Mouse (Mus musculus): ENCODE data around the gene Arhgap15.

The Arhgap15 gene

GRCm38 (mm10) chr2:43931687-43932086 is 183.1 kb downstream of the Arhgap15 start:
- DNase-seq (ENCODE audit: low spot score in 2 of 2), result no peak

- DNase-seq (ENCODE audit: low spot score in 2 of 2), result no peak
These were observed 190.6 kb downstream of the Arhgap15 start for GRCm38 (mm10) chr2:43939196-43939595.

DNA sequence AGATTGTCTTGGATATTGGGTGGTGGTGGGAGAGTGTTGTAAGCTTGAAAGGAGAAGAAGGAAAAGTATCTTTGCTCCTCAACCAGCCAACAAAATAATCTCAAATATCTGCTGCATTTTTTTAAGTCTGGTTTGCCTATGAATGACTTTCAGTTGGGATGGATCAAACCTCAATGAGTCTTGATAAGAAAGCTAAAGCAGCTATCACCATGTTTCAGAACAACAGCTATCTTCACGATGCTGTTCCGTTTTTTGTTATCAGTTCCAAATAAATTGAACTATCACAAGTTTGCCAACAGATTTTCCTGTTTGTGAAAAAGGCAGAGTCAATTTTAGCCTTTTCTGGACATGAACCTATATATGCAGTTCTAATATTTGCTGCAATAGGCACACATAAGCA is 197.1 kb downstream of the Arhgap15 start:
- no peak for DNase-seq (ENCODE audit: low spot score in 2 of 2)

GRCm38 (mm10) chr2:43949775-43950492 is 201.3 kb downstream of the Arhgap15 start:
- DNase-seq (ENCODE audit: low spot score in 2 of 2), result no peak

- DNase-seq (ENCODE audit: low spot score in 2 of 2), result no peak
These were observed 202.1 kb downstream of the Arhgap15 start for GRCm38 (mm10) chr2:43950741-43951140.

DNA sequence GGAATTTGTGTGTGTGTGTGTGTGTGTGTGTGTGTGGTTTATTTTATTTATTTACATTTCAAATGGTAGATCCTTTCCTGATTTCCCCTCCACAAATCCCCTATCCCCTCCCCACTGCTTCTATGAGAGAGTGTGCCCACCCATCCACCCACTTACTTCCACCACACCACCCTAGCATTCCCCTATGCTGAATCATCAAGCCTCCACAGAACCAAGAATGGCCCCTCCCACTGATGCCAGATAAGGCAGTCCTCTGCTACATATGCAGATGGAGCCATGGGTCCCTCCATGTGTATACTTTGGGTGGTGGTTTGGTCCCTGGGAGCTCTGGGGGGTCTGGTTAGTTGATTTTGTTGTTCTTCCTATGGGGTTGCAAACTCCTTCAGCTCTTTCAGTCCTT is 210.6 kb downstream of the Arhgap15 start:
- no peak for DNase-seq (ENCODE audit: low spot score in 2 of 2)

DNA sequence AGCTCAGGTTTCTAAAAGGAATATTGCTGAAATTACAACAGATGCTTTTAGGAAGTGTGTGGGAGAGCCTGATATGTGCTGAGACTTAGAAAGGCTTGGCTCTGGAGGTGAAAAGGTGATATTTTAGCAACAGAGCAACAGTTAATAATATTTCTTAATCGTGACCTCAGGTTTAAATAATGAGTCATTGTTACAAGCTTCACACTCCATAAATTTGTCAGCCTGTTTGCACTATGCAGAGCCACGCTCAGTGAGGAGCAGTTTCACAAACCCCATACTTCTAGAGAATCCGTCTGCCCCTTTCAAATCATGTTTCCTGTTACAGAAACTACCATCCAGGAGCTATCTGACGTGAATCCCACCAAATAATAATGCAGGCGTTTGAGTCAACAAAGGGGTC is 213.8 kb downstream of the Arhgap15 start:
- no peak for DNase-seq (ENCODE audit: low spot score in 2 of 2)

DNA sequence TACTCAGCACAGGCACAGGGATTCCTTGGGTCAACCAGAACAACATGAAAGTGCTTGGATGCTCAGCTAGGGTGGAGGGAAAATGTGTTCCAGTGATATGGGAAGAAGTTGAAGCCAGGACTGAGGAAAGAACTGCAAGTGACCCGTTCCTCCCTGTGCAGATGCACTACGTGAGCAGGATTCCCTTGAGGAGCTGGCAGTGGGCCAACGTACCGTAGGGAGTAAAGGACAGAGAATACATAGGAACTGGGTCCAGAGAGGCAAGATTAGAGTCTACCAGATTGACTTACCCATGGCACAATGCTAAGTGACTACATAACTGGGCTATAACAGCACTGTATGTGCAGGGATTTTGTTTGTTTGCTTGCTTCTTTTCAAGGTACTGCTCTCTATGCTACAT is 220.0 kb downstream of the Arhgap15 start:
- no peak for DNase-seq (ENCODE audit: low spot score in 2 of 2)

DNA sequence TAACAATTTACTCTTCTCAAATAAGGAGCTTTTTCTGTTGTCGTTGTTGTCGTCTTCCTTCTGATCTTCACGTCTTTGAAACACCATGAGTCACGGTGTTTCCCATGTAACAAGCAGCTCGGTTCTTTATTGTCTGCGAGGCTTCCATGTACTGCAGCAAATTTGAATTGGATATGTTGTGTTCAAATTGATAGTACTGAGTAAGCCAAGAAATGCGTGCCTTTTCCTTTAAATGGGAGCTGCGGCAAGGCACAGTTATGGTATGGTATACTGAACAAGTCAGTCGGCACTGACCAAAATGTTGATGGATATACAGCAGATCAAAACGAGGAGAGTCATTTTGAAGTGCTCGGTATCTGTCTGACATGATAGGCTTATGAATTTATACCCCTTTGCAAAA is 229.1 kb downstream of the Arhgap15 start:
- no peak for DNase-seq (ENCODE audit: low spot score in 2 of 2)

- DNase-seq (ENCODE audit: low spot score in 2 of 2), result no peak
These were observed 229.8 kb downstream of the Arhgap15 start for GRCm38 (mm10) chr2:43978177-43979013.

DNA sequence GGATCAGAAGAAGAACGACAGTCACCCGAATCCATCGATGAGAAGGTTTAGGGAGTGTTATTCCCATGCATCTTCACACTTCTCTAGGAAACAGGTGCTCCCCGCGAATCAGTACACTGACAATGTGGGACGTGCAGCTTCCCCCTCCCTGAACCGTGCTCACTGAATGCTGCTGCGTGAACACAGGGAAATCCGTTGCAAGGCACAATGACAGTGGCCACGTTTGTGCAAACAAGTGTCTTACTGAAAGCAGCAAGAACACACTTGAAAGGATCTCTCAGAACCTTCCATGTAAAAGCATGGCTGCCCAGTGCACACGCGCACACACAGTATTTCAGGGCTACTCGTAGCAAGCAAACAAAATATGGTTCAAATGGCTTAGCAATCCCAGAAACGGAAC is 237.4 kb downstream of the Arhgap15 start:
- DNase-seq (ENCODE audit: low spot score in 2 of 2), result no peak

GRCm38 (mm10) chr2:43987919-43988318 is 239.3 kb downstream of the Arhgap15 start:
- no peak for DNase-seq (ENCODE audit: low spot score in 2 of 2)

DNA sequence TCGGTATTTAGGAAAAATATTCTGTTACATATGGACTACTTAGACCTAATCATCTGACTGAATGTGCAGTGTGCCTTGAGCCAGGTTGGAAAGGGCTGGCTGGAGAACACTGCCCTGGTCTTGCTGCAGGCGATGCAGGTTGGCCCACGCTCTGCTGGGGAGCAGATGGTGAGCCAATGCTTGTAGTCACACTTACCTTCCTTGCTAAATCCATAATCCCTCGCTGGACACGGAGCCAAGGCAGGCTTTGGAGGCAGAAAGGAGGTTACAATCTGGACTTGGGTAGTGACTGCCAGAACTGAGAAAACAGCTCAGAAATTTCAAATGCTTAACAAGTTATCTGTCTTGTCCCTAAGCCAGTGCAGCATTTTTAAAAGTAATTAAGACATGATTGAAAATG is 241.2 kb downstream of the Arhgap15 start:
- peak; percentile 43 to 55 for DNase-seq (ENCODE audit: low spot score in 2 of 2)

DNA sequence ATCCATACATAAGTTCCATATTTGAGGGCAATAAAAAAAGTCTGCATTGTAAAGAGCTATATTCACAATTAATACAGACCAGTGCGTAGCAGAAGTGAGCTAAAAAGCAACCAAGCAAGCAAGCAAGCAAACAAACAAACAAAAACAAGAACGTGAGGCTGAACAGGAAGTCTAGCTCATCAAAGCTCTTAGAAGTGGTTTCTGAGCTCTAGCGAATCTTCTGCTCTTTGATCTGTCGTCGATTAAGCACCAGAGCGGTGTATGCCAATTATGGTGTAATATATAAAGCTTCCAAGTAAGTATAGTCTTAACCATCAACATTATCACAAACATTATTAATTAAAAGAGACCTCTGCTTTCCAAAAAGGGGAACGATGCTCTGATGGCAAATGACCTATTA is 243.9 kb downstream of the Arhgap15 start:
- no peak for DNase-seq (ENCODE audit: low spot score in 2 of 2)

DNA sequence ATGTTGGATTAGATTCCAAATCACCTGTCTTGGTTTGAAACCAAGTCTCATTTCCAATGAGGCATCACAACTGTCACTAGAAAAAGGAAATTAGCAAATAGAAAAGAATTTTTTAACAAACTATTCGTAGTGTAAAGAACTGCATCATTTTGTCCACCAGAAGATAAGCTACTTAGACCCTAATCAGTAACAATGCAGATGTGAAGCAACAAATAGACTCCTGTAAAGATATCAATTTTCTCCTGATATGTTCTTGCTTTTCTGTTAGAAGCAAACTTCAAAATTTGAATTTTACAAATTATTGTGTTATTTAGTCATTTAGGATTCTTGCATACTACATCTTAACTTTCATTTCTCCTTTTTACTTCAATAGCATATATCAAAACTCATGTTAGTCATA is 253.8 kb downstream of the Arhgap15 start:
- DNase-seq (ENCODE audit: low spot score in 2 of 2), result no peak

DNA sequence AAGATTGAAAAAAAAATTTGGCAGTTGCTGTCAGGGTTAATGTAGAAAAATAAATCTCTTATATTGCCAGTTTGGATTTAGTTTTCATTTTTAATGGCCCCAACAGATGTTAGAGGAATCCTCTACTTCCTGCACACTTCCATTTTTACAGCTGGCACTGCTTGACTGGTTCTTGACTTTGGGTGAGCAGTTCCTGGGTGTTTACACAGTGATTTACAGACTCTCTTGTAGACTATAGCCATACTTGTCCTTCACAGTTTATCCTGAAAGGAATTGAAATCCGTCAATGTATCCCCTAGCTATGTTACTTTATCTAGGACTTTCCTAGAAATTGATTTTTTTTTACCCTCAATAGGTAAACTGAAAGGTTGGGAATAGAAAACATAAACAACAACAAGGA is 261.6 kb downstream of the Arhgap15 start:
- no peak for DNase-seq (ENCODE audit: low spot score in 2 of 2)

DNA sequence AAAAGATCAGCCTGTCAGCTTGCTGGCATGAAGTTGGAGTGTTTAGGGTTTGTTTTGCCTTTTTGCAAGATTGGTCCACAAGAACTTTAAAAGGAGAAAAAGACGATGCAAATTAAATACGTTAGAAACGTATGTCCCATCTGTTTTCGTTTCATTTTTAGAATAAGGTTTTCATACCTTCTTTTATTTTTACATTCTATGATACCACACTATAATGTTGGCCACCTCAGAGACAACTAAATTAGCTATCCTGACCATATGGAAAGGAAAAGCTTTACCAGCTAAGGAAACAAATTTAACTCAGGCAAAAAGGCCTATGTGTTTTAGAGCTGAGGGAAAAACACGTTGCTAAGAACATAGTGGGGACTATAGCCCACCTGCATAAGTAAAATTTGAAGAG is 264.8 kb downstream of the Arhgap15 start:
- DNase-seq (ENCODE audit: low spot score in 2 of 2), result no peak

- DNase-seq (ENCODE audit: low spot score in 2 of 2), result no peak
These were observed 268.1 kb downstream of the Arhgap15 start for GRCm38 (mm10) chr2:44016720-44017119.

GRCm38 (mm10) chr2:44017405-44018026 is 268.9 kb downstream of the Arhgap15 start:
- no peak for DNase-seq (ENCODE audit: low spot score in 2 of 2)

- no peak for DNase-seq (ENCODE audit: low spot score in 2 of 2)
These were observed 269.4 kb downstream of the Arhgap15 start for GRCm38 (mm10) chr2:44018033-44018432.

GRCm38 (mm10) chr2:44024704-44025103 is 276.1 kb downstream of the Arhgap15 start:
- no peak for DNase-seq (ENCODE audit: low spot score in 2 of 2)

DNA sequence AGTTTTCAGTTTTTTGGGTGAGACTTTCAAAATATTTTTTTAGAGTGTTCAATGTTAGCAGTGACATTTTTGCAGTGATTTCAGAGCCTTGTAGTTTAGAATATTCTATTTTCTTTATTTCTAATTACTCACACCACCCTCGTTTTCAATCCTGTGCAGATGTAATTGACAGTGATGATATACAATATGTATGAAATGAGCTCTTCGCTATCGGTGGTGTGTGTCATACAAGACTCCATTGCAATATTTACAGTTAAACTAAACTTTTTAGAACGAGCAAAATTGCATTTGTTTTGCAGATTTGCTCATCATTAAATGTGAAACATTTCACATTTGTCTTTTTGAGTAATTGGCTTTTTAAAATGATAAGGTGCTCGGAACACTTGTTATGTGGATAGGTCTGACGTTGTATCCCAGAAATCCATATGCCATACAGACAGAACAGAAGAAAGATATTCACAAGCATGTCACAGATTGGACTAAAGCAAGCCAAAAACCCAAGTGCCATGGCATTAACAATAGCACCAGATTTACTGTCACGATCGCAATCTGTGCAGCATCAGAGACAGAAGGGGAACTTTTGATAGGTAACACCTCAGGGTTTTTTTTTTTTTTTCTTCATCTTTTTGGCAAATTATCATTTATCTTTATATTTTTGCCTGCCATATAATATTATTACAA is 280.6 kb downstream of the Arhgap15 start:
- no peak for DNase-seq (ENCODE audit: low spot score in 2 of 2)

All from frontal cortex, postnatal 25 days (tissue).